Mouse (Mus musculus) CH12.LX (cell line): Measurements from ENCODE around the gene Wdr63.
A peak's percentile ranks its signal among the peaks of the same experiment; 100 is the strongest.

Experiments
- E2F4 ChIP-seq: IDR thresholded peaks from 2 replicates; pipeline ENCODE4 v1.6.1; 2011; ENCODE audit warnings: low read depth, low read length, improper control_type of control experiment; ENCODE audit not compliant: insufficient replicate concordance
- EP300 ChIP-seq: IDR thresholded peaks from 2 replicates; pipeline ENCODE4 v1.6.1; 2011; ENCODE audit warnings: low read length, improper control_type of control experiment
- IRF4 ChIP-seq: IDR thresholded peaks from 2 replicates; pipeline ENCODE4 v1.6.1; 2014; ENCODE audit warnings: low read depth, mild to moderate bottlenecking, inconsistent platforms, low read length, improper control_type of control experiment
- MAX ChIP-seq: IDR thresholded peaks from 2 replicates; pipeline ENCODE4 v1.6.1; 2011; ENCODE audit warnings: low read length, improper control_type of control experiment
- UBTF ChIP-seq: IDR thresholded peaks from 2 replicates; pipeline ENCODE4 v1.6.1; 2012; ENCODE audit warnings: low read depth, mild to moderate bottlenecking, inconsistent platforms, low read length, improper control_type of control experiment, moderate library complexity

GRCm38 (mm10) chr3:146121310-146122124 is 13.6 kb upstream of the Wdr63 start:
- TF ChIP-seq IRF4: peak; percentile 19; the same call in 1 of the 2 replicates
- 0 out of 2 replicates have a peak, but pooled peaks have one; percentile 15 for TF ChIP-seq UBTF
- no peak for TF ChIP-seq MAX
- TF ChIP-seq EP300: no peak
- TF ChIP-seq E2F4: 0 out of 2 replicates have a peak, but pooled peaks have one; percentile 53
